Mouse (Mus musculus) adrenal gland, postnatal 10 days (tissue): ENCODE data around the gene Myh6. TPM values are rescaled to one million over a fixed set of nuclear protein-coding genes. Genes with fewer than 3 reads are reported as not detected.
A peak's percentile ranks its signal among the peaks of the same experiment; 100 is the strongest.
"Not testable (repeated sequence)": the region's sequence is repeated elsewhere in the genome, so short reads cannot be mapped to it uniquely, and the experiment has no call there.

Experiments
- DNase-seq: peaks from one replicate; pipeline ENCODE4 v3.0.0; 2021; ENCODE audit warnings: mixed read lengths
- total RNA-seq, 2 experiments: library from RNA; stranded (reverse); gene quantifications; 2 replicates each; pipeline ENCODE4 v1.2.3; 2021

Gene Myh6
- total RNA-seq, 2 experiments from 2014 or later = 5.1 to 22.1 TPM

GRCm38 (mm10) chr14:54956533-54956932 lies 10.2 kb downstream of the Myh6 start:
- DNase-seq = no peak

- no peak for DNase-seq
Measured at GRCm38 (mm10) chr14:54955481-54955880, 11.2 kb downstream of the Myh6 start.

- no peak for DNase-seq
Measured at GRCm38 (mm10) chr14:54954474-54954873, 12.3 kb downstream of the Myh6 start.

GRCm38 (mm10) chr14:54953664-54954206 lies 13.0 kb downstream of the Myh6 start:
- DNase-seq = no peak

GRCm38 (mm10) chr14:54951587-54951986 lies 15.1 kb downstream of the Myh6 start:
- no peak for DNase-seq

- no peak for DNase-seq
Measured at GRCm38 (mm10) chr14:54950493-54950892, 16.2 kb downstream of the Myh6 start.

- DNase-seq = no peak
Measured at GRCm38 (mm10) chr14:54948781-54949180, 17.9 kb downstream of the Myh6 start.

- DNase-seq = not testable (repeated sequence)
Measured at GRCm38 (mm10) chr14:54947008-54947407, 19.7 kb downstream of the Myh6 start.

- DNase-seq = no peak
Measured at GRCm38 (mm10) chr14:54945975-54946704, 20.6 kb downstream of the Myh6 start.

GRCm38 (mm10) chr14:54944939-54945338 lies 21.8 kb downstream of the Myh6 start:
- DNase-seq = no peak

- DNase-seq = no peak
Measured at GRCm38 (mm10) chr14:54943971-54944370, 22.8 kb downstream of the Myh6 start.

GRCm38 (mm10) chr14:54942479-54942878 lies 24.2 kb downstream of the Myh6 start:
- no peak for DNase-seq

- no peak for DNase-seq
Measured at GRCm38 (mm10) chr14:54941024-54941978, 25.4 kb downstream of the Myh6 start.

GRCm38 (mm10) chr14:54940176-54940530 lies 26.6 kb downstream of the Myh6 start:
- no peak for DNase-seq

GRCm38 (mm10) chr14:54939434-54940175 lies 27.1 kb downstream of the Myh6 start:
- peak; percentile 83 for DNase-seq

GRCm38 (mm10) chr14:54938431-54939219 lies 28.1 kb downstream of the Myh6 start:
- DNase-seq = no peak

GRCm38 (mm10) chr14:54937361-54938182 lies 29.2 kb downstream of the Myh6 start:
- no peak for DNase-seq

- DNase-seq = no peak
Measured at GRCm38 (mm10) chr14:54936831-54937160, 29.9 kb downstream of the Myh6 start.

GRCm38 (mm10) chr14:54935904-54936830 lies 30.6 kb downstream of the Myh6 start, which contains the start of gene Cmtm5:
TSS of gene Cmtm5 (plus strand) at chr14:54936261.
- DNase-seq = no peak
